Comparison of ENCODE assay signal across 8 mouse cellular contexts in genomic region chr12:8511037-8511882, GRCm38 (mm10). TPM values are rescaled to one million over a fixed set of nuclear protein-coding genes. Genes with fewer than 3 reads are reported as not detected.
A peak's percentile ranks its signal among the peaks of the same experiment; 100 is the strongest.
DNase-seq lines count a peak whose midpoint lies in the region; ATAC-seq and TF ChIP-seq lines count a peak whose summit lies in the region.

No protein-coding gene starts in this region.

- ATAC-seq in stomach, postnatal 0 days (ENCODE audit: low FRiP score, low TSS enrichment) = peak; percentile 67

- WGBS in stomach, postnatal 0 days = 43% methylated on average over 18 of the region's 18 CpGs

- H3K27me3 ChIP-seq in stomach, postnatal 0 days (ENCODE audit: control insufficient read depth, insufficient read depth, low read length) = no peaks in the 10 kb centered on the region

- DNase-seq in heart, adult 9 months (ENCODE audit: low spot score in 2 of 2) = peak; percentile 52 to 68
- DNase-seq in heart, postnatal 4 days = no peak
- DNase-seq in retina, postnatal 1 day = peak; percentile 35
- no peak for DNase-seq in retina, embryonic 14.5 days (ENCODE audit: low spot score)
- peak; percentile 18 to 20 for DNase-seq in heart, postnatal 36 days
- DNase-seq in stomach, postnatal 0 days (ENCODE audit: low spot score) = no peak
- no peak for DNase-seq in embryo, embryonic 10 days (ENCODE audit: low spot score)
- no peak for DNase-seq in cerebellum, adult 11-12 months

- no peaks in the 10 kb centered on the region for H3K36me3 ChIP-seq in stomach, postnatal 0 days (ENCODE audit: control insufficient read depth, insufficient read depth, low read length)

- no peak overlapping the region for H3K9ac ChIP-seq in stomach, postnatal 0 days (ENCODE audit: low read length)

- H3K4me1 ChIP-seq in stomach, postnatal 0 days (replicated peaks; ENCODE audit: control insufficient read depth, insufficient read depth) = no peaks in the 10 kb centered on the region

- peak; percentile 88 for TF ChIP-seq EP300 in stomach, postnatal 0 days (optimal IDR thresholded peaks at IDR 0.05)

- no peaks in the 10 kb centered on the region for H3K9me3 ChIP-seq in stomach, postnatal 0 days (ENCODE audit: control insufficient read depth, low read length)

- intact Hi-C loops in heart, postnatal 36 days (cut with DNase I) = no loop called here

- no peak overlapping the region for H3K4me2 ChIP-seq in stomach, postnatal 0 days (replicated peaks; ENCODE audit: low read depth)

- peak overlapping the region; percentile 30 for H3K27ac ChIP-seq in stomach, postnatal 0 days (replicated peaks)

- no peak for TF ChIP-seq CTCF in stomach, postnatal 0 days (IDR thresholded peaks at IDR 0.05; ENCODE audit: low read depth)

- no peak overlapping the region for H3K4me3 ChIP-seq in stomach, postnatal 0 days (ENCODE audit: low read depth, low read length)

RNA-seq across cellular contexts. Expression of gene Rhob, which starts 11.5 kb away (rescaled TPM):
- 100 to 1,000 TPM; 124 to 128 TPM for total RNA-seq in heart, postnatal 4 days (2021)
- total RNA-seq in heart, postnatal 36 days (2021) = 100 to 1,000 TPM; 145 to 186 TPM
- 32.9 and 39.5 TPM in 2 replicates for polyA plus RNA-seq in stomach, postnatal 0 days (2015; fragmentation: Nextera tagmentation; extraction: Ambion mirVana)

Comparison
In these comparisons a context has a peak if more than half of its experiments do, and no peak if none do; other contexts are left out.
1. DNase-seq: peak in heart, adult 9 months (2 of 2), retina, postnatal 1 day (single experiment) and heart, postnatal 36 days (2 of 2); none in heart, postnatal 4 days (single experiment), retina, embryonic 14.5 days (single experiment), stomach, postnatal 0 days (single experiment), embryo, embryonic 10 days (single experiment) and cerebellum, adult 11-12 months (single experiment).